Mouse (Mus musculus) bone marrow, adult 2 months (tissue): ENCODE results near the gene Pde7b.

Experiments used
- CTCF ChIP-seq: fragments of 200-500 bp; IDR thresholded peaks from 2 replicates; pipeline ENCODE4 v1.5.1; 2011; ENCODE audit warnings: low read length, control low read depth; ENCODE audit not compliant: control insufficient read depth, insufficient read depth
- POLR2A ChIP-seq: fragments of 200-500 bp; IDR thresholded peaks from 2 replicates; pipeline ENCODE4 v1.6.1; 2011; ENCODE audit warnings: low read depth, mild to moderate bottlenecking, control low read depth, low read length, borderline replicate concordance; ENCODE audit not compliant: control insufficient read depth

- TF ChIP-seq CTCF: no peak
- no peak for TF ChIP-seq POLR2A
Observed at GRCm38 (mm10) chr10:20390568-20390967, 334.3 kb downstream of the Pde7b start.
